Mouse (Mus musculus): ENCODE measurements around the gene Stra6l. TPM values are rescaled to one million over a fixed set of nuclear protein-coding genes. Genes with fewer than 3 reads are reported as not detected.
A peak's percentile ranks its signal among the peaks of the same experiment; 100 is the strongest.

The Stra6l gene
- total RNA-seq, 4 experiments from 2014 or later, result not detected

DNA sequence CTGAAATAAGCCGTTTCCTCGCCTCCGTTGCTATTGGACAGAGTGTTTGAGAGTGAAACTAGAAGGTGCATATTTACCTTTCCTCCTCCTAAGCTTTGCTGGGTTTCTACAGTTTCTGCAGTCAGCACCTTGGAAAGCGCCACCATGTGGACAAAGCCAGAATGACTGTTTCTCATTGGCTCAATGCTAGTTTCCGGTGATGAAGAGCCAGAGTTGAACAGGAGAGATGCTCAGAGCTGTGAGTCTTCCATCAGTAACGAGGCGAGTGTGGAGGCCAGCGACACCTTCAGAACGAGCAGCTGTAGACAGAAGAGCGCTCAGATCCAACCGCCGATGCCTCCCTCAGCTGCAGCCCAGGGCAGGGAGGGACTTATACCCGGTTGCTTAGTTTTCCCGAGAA lies 4.1 kb upstream of the Stra6l start:
- DNase-seq (ENCODE audit: low spot score), result no peak

DNA sequence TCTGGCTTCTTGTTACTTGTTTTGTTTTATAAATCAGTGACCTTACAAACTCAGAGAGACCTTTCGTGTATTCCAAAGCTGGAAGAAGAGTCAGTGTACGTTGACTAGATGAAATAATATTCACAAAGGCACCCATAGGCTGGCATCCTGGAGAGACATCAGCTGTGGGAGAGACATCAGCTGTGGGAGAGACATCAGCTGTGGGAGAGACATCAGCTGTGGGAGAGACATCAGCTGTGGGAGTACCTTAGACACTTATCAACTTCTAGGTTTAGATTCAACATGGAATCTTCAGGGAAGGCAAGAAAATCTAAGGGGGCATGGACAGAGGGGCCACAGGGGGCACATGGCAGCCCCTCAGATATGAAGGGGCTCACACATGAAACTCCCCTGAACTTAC lies 2.2 kb upstream of the Stra6l start:
- DNase-seq (ENCODE audit: low spot score), result no peak

- no peak for DNase-seq (ENCODE audit: low spot score)
These were observed 327 bp downstream of the Stra6l start for GRCm38 (mm10) chr4:45848825-45849156.

- DNase-seq (ENCODE audit: low spot score), result no peak
These were observed 955 bp downstream of the Stra6l start for GRCm38 (mm10) chr4:45849419-45849818.

GRCm38 (mm10) chr4:45851640-45852051 lies 3.2 kb downstream of the Stra6l start:
- no peak for DNase-seq (ENCODE audit: low spot score)

DNA sequence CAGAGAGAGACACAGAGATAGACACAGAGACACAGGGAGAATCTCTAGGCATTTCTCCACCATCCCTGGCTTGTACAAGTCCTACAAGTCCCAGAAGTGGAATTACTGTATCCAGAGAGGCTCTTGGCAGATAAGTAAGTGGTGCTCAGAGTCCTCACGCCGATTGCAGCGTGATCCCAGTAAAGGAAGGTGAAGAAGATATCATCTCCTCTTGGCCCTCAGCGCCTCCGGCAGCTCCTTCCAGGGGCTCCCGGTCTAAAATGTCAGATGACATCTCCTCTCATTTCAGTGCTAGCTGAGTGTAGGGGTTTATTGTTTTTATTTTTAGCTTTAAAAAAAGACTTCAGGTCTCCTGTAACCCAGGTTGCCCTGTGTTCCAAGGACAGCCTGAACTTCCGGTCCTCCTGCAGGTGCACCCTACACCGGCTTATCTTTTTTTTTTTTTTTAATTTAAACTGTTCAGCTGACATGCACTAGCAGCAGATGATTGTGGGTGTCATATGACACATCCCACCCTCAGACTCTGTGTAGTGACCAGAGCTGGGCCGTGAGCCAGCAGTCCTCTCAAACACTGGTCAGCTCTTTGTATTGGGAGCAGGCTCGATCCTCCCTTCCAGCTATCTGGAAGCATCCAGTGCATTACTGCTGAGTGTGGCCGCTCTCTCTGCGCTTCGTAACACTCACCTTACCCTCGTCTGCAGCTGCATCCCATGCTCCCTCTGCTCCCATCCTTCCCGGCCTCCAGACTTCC lies 5.2 kb downstream of the Stra6l start:
- no peak for DNase-seq (ENCODE audit: low spot score)

GRCm38 (mm10) chr4:45855803-45856424 lies 7.5 kb downstream of the Stra6l start:
- peak; percentile 73 for DNase-seq (ENCODE audit: low spot score)

- DNase-seq (ENCODE audit: low spot score), result no peak
These were observed 12.7 kb downstream of the Stra6l start for GRCm38 (mm10) chr4:45861160-45861559.

GRCm38 (mm10) chr4:45867416-45867815 lies 19.0 kb downstream of the Stra6l start:
- no peak for DNase-seq (ENCODE audit: low spot score)

DNA sequence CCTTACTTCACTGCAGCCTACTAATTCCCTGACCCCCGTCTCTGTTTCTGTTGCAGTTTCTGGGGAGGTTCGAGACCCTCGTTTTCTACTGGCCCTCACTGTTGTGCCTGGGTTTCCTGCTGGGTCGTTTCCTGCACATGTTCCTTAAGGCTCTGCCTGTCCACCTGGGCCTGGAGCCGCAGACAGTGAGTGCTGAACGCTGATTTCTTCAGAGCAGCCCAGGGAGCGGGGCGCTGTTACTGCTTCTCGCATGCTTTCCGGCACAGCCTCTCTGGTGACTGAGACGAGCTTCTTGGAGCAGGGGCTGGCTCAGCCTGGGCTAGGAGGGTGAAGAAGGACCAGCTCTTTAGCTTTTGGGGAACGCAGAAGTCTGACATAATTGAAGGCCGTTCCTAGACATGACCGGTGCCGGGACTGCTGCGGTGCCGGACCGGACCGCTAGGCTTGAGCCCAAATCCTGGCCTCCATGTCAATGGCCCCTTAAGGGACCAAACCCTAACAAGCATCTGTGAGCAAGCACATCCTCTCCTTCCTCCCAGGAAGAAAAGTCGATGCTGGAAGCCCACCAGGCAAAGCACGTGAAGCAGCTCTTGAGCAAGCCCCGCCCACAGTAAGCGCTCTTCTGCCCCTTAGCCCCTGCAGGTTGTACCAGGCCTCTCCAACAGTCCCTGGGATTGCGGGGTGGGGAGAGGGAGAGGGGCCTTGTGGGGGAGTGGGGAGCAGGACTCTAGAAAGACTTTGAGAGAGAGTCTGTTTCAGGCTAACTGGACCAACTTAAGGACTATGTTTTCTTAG lies 20.8 kb downstream of the Stra6l start:
- no peak for DNase-seq (ENCODE audit: low spot score)

DNA sequence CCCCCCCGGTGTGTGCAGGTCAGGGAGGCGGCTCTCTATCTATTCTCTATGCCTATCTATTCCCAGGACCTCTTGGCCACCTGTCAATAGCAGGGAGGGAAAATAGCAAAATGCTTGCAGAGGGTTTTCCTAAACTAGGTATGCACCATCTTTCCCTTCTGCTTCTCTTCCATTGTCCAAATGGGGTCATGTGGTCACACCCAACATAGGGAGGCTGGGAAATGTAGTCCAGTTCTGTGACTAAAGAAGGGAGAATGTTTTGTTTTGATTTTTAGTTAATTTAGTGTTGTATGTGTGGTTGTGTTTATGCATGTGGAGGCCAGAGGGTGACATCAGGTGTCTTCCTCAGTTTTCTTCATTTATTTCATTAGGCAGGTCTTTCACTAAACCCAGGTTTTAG lies 23.7 kb downstream of the Stra6l start:
- DNase-seq (ENCODE audit: low spot score), result no peak

DNA sequence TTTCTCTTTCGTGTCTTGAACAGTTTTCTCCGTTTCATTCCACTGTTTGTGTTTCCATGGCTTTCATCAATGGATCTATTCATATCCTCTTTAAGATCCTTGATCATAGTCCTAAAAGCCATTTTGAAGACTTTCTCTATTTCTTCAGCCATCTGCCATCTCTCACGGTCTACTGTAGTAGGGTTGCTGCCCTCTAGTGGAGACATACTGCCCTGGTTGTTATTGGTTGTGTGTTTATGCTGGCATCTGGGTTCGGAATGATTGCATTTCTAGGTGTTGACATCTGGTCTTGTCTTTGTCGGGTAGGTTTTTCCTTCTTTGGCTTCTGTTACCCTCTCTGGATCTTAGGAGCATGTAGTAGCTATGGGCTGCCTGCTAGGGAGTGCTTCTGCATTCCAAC lies 30.5 kb downstream of the Stra6l start:
- DNase-seq (ENCODE audit: low spot score), result peak; percentile 13

DNA sequence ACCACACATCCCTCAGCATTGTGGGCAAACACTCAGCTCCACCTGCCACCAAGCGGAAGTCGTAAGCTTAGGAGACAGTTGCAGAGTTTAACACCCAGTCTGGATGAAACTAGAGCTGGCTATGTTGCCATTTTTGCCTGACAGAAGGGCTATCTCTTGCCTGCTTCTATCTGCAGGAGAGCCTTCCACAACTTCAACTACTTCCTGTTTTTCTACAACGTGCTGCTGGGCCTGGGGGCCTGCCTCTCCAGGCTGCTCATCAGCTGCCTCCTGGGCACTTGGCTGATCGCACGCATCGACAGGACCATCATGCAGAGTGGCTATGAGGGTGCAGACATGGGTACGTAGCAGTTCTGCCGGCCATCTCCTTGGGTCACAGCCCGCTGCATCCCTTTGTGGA lies 34.1 kb downstream of the Stra6l start:
- DNase-seq (ENCODE audit: low spot score), result no peak

GRCm38 (mm10) chr4:45883250-45883649 lies 34.8 kb downstream of the Stra6l start:
- peak; percentile 1 for DNase-seq (ENCODE audit: low spot score)

GRCm38 (mm10) chr4:45889487-45889886 lies 41.0 kb downstream of the Stra6l start:
- DNase-seq (ENCODE audit: low spot score), result no peak

- peak; percentile 22 for DNase-seq (ENCODE audit: low spot score)
These were observed 41.8 kb downstream of the Stra6l start, which contains the start of gene Ccdc180 for GRCm38 (mm10) chr4:45890066-45890761. Ccdc180 (plus strand) TSS chr4:45890303.

DNA sequence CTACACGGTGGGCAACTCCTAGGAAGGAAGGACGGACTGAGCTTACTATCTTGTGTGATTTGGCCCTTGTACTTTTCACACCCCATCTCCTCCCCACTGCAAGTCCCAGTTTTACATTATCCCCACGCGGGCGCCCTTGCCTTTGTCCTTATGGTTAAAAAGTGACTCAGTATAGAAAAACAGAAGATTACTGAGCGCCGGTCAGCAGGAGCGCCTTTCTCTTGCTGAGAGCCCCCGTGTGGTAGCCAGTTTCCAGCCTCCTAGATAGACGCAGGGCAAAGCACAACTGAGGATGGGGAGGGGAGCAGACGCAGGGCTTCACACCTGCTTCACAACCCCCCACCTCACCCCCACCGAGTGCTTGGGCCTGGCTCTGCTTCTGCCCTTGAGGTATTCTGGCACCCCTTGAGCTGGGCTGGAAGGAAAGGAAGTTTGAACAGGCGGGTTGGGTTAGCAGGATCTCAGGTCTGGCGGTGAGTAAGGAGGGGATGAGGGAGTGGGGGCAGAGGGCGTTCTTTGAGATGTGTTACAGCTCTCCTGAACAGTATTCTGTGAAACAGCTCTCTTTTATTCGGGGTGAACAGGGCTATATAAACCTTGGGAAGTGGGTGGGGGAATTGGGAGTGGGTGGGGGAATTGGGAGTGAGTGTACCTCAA lies 48.1 kb downstream of the Stra6l start:
- DNase-seq (ENCODE audit: low spot score), result no peak

DNA sequence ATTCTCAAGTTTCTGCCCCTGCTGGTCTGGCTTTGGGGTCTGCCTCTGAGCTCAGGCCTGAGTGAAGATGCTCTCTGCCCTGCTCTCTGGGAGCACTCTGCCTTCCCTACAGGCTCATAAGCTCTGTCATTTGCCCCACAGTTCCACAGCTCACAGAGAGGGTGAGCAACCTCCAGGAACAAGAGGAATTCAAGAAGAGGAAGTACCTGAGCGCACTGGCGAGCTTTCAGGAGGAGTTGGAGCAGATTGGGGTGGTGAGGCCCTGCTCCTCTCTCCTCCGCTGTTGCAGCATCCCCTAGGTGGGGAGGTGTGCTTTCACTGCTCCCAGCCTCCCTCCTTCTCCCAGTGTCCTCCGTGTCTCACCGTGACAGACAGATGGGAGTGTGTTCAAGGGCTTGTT lies 49.9 kb downstream of the Stra6l start:
- DNase-seq (ENCODE audit: low spot score), result no peak

GRCm38 (mm10) chr4:45909256-45909655 lies 60.8 kb downstream of the Stra6l start:
- no peak for DNase-seq (ENCODE audit: low spot score)

DNA sequence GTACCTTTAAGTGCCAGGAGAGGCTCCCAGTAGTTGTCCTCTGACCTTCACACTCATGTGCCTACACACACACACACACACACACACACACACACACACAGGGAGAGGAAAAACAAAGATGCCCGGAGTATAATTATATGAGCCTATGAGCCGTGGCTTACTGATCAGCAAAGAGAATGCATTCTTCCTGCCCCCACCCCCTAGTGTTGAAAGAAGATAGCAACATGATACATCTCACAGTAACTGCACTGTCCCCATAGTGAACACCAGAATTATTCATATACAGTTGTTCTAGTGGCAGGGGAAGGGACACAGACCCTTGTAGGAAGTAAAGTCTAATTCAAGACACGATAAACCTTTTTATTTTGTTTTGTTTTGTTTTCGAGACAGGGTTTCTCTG lies 61.5 kb downstream of the Stra6l start:
- DNase-seq (ENCODE audit: low spot score), result no peak

- DNase-seq (ENCODE audit: low spot score), result no peak
These were observed 62.8 kb downstream of the Stra6l start for GRCm38 (mm10) chr4:45911256-45911655.

- no peak for DNase-seq (ENCODE audit: low spot score)
These were observed 63.4 kb downstream of the Stra6l start for GRCm38 (mm10) chr4:45911876-45912275.

All from heart, adult 8-10 months (tissue).